Comparison of ENCODE assay signal across 27 mouse cellular contexts in the genomic region with DNA sequence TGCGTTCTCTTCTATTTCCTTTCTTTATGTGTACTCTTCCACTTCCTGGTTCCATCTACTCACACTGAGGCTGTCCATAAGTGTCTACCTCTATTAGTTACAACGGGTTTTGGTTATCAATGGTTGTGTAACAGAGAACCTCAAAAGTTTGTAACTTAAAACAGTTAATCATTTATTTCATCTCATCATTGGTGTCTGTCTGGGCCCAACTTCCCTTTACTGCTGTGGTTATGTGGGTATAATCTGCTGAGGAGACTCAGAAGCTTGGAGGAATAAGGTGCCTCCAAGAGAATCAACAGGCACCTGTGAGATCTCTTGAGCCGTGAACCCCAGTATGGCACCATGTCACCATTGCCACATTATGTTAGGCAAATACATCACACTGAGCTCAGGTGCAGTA.
DNase-seq lines count a peak whose midpoint lies in the region; ATAC-seq lines count a peak whose summit lies in the region.
"Had no signal": no experiment of that assay in that cellular context is flagged by ENCODE, and none has a peak within 500 bp of the region (broad histone marks: within the 10 kb centered on the region; RNA-seq: fewer than 3 reads in every experiment).

No protein-coding gene starts in this region.

- no peak overlapping the region for H3K9ac ChIP-seq in hindbrain, embryonic 12.5 days
- H3K9ac ChIP-seq: embryonic facial prominence, embryonic 13.5 days; forebrain, embryonic 12.5 days; forebrain, embryonic 15.5 days; heart, embryonic 12.5 days; heart, embryonic 15.5 days; hindbrain, embryonic 15.5 days had no signal

- H3K27me3 ChIP-seq in hindbrain, embryonic 12.5 days, result no peaks in the 10 kb centered on the region
- H3K27me3 ChIP-seq: embryonic facial prominence, embryonic 13.5 days; forebrain, embryonic 12.5 days; forebrain, embryonic 15.5 days; heart, embryonic 12.5 days; heart, embryonic 15.5 days; hindbrain, embryonic 15.5 days had no signal

- no peaks in the 10 kb centered on the region for H3K9me3 ChIP-seq in hindbrain, embryonic 12.5 days (replicated peaks)
- H3K9me3 ChIP-seq: embryonic facial prominence, embryonic 10.5 days; embryonic facial prominence, embryonic 13.5 days; forebrain, embryonic 12.5 days; forebrain, embryonic 15.5 days; heart, embryonic 12.5 days; heart, embryonic 15.5 days; hindbrain, embryonic 15.5 days had no signal

- WGBS in hindbrain, embryonic 12.5 days, result 95% methylated on average over 3 of the region's 3 CpGs

- peak; percentile 38 to 39; a peak in 1 of 4 replicates for ATAC-seq in hematopoietic stem cell, adult 5-6 weeks (replicated peaks in 1 of 2; ENCODE audit: insufficient read depth in 1 of 2, low FRiP score in 2 of 2, low TSS enrichment in 1 of 2, low read depth in 1 of 2, poor library complexity in 2 of 2, severe bottlenecking in 2 of 2)
- ATAC-seq in hindbrain, embryonic 12.5 days (ENCODE audit: low FRiP score), result no peak
- ATAC-seq: activated CD4-positive, CD25-positive, alpha-beta regulatory T cell, adult 4 months; forebrain, embryonic 15.5 days; intestine, postnatal 0 days had no signal

- no peaks in the 10 kb centered on the region for H3K36me3 ChIP-seq in hindbrain, embryonic 12.5 days
- H3K36me3 ChIP-seq: embryonic facial prominence, embryonic 10.5 days; embryonic facial prominence, embryonic 13.5 days; forebrain, embryonic 12.5 days; forebrain, embryonic 15.5 days; heart, embryonic 12.5 days; heart, embryonic 15.5 days; hindbrain, embryonic 15.5 days had no signal

- no peak overlapping the region for H3K4me3 ChIP-seq in hindbrain, embryonic 12.5 days
- H3K4me3 ChIP-seq: embryonic facial prominence, embryonic 10.5 days; embryonic facial prominence, embryonic 13.5 days; erythroblast, embryonic 14.5 days; forebrain, embryonic 12.5 days; forebrain, embryonic 15.5 days; heart, embryonic 12.5 days; heart, embryonic 15.5 days; hindbrain, embryonic 15.5 days had no signal

- no peak overlapping the region for H3K27ac ChIP-seq in hindbrain, embryonic 12.5 days
- H3K27ac ChIP-seq: embryonic facial prominence, embryonic 10.5 days; embryonic facial prominence, embryonic 13.5 days; forebrain, embryonic 12.5 days; forebrain, embryonic 15.5 days; heart, embryonic 15.5 days; hindbrain, embryonic 15.5 days had no signal

- H3K4me1 ChIP-seq in hindbrain, embryonic 12.5 days, result no peaks in the 10 kb centered on the region
- H3K4me1 ChIP-seq: embryonic facial prominence, embryonic 10.5 days; embryonic facial prominence, embryonic 13.5 days; forebrain, embryonic 15.5 days; hindbrain, embryonic 15.5 days had no signal

- peak; percentile 66 for DNase-seq in MEL-GATA-1-ER (ENCODE audit: extremely low read depth, low read depth)
- peak; percentile 13 for DNase-seq in naive thymus-derived CD4-positive, alpha-beta T cell, adult 2 months (ENCODE audit: low read depth)
- DNase-seq in cerebellum, postnatal 10 days, result no peak
- DNase-seq in frontal cortex, postnatal 25 days (ENCODE audit: low spot score in 2 of 2), result no peak
- DNase-seq: adrenal gland, postnatal 10 days; adrenal gland, postnatal 36 days; cerebellum, adult 18-20 months; cerebellum, adult 9-10 months; cerebellum, postnatal 25 days; embryo, embryonic 11 days; gastrocnemius, postnatal 10 days; gastrocnemius, postnatal 36 days; heart, adult 11 months; heart, postnatal 10 days; heart, postnatal 36 days had no signal

- H3K4me2 ChIP-seq in hindbrain, embryonic 12.5 days (replicated peaks), result no peak overlapping the region
- H3K4me2 ChIP-seq: embryonic facial prominence, embryonic 13.5 days; forebrain, embryonic 12.5 days; forebrain, embryonic 15.5 days; heart, embryonic 12.5 days; heart, embryonic 15.5 days; hindbrain, embryonic 15.5 days had no signal

Comparison
In these comparisons a context has a peak if more than half of its experiments do, and no peak if none do; other contexts are left out.
1. DNase-seq: peak in MEL-GATA-1-ER (single experiment) and naive thymus-derived CD4-positive, alpha-beta T cell, adult 2 months (single experiment); none in cerebellum, postnatal 10 days (0 of 2) and frontal cortex, postnatal 25 days (0 of 2).